Mouse (Mus musculus) left cerebral cortex, postnatal 14 days (tissue): ENCODE measurements around the gene Csrp2. TPM values are rescaled to one million over a fixed set of nuclear protein-coding genes. Genes with fewer than 3 reads are reported as not detected.
A peak's percentile ranks its signal among the peaks of the same experiment; 100 is the strongest.

ENCODE experiments used
- DNase-seq, 2 experiments: peaks; one replicate each; pipeline ENCODE4 v3.0.0; 2021 to 2022; ENCODE audit warnings: low spot score in 2 of 2, mixed read lengths in 1 of 2
- intact Hi-C: fragments of 180-260 bp; cut with DNase I; formaldehyde crosslinking; loops from one replicate; pipeline ENCODE4 v1.15.1; 2025
- total RNA-seq, 2 experiments: library from RNA; stranded (reverse); gene quantifications; 2 replicates each; pipeline ENCODE4 v1.2.3; 2021

Csrp2 gene
- total RNA-seq, 2 experiments from 2014 or later: 26.3 to 30.3 TPM

- no peak for DNase-seq
- intact Hi-C loops: no loop called here
Measured at GRCm38 (mm10) chr10:110958879-110959278, 39.3 kb downstream of the Csrp2 start.

- no peak for DNase-seq
- intact Hi-C loops: no loop called here
Measured at GRCm38 (mm10) chr10:110959781-110960180, 40.2 kb downstream of the Csrp2 start.

- intact Hi-C loops: no loop called here
- no peak for DNase-seq
Measured at GRCm38 (mm10) chr10:110960841-110961240, 41.3 kb downstream of the Csrp2 start.

GRCm38 (mm10) chr10:110962172-110962571 is 42.6 kb downstream of the Csrp2 start:
- intact Hi-C loops: no loop called here
- DNase-seq: no peak

GRCm38 (mm10) chr10:110971044-110971443 is 51.5 kb downstream of the Csrp2 start:
- no peak for DNase-seq
- intact Hi-C loops: no loop called here

GRCm38 (mm10) chr10:110971483-110971882 is 51.9 kb downstream of the Csrp2 start:
- no peak for DNase-seq
- intact Hi-C loops: no loop called here

- DNase-seq: no peak
- intact Hi-C loops: no loop called here
Measured at GRCm38 (mm10) chr10:110971998-110972397, 52.4 kb downstream of the Csrp2 start.

GRCm38 (mm10) chr10:110974463-110974862 is 54.9 kb downstream of the Csrp2 start:
- DNase-seq: peak; percentile 59 to 62
- intact Hi-C loops: loop anchor here (2.0 kb wide), 1 partner anchor 180 kb away; no protein-coding TSS in a partner anchor

- intact Hi-C loops: loop anchor here (2.0 kb wide), 1 partner anchor 180 kb away; no protein-coding TSS in a partner anchor
- DNase-seq: no peak
Measured at GRCm38 (mm10) chr10:110974885-110975284, 55.3 kb downstream of the Csrp2 start.

- DNase-seq: peak in 1 of 2 experiments; percentile 34
- intact Hi-C loops: no loop called here
Measured at GRCm38 (mm10) chr10:110976046-110976445, 56.5 kb downstream of the Csrp2 start.

GRCm38 (mm10) chr10:110977379-110977778 is 57.8 kb downstream of the Csrp2 start:
- no peak for DNase-seq
- intact Hi-C loops: no loop called here

GRCm38 (mm10) chr10:110979431-110979830 is 59.8 kb downstream of the Csrp2 start:
- intact Hi-C loops: no loop called here
- DNase-seq: no peak

GRCm38 (mm10) chr10:110980441-110980840 is 60.9 kb downstream of the Csrp2 start:
- no peak for DNase-seq
- intact Hi-C loops: no loop called here

GRCm38 (mm10) chr10:110982771-110983170 is 63.2 kb downstream of the Csrp2 start:
- no peak for DNase-seq
- intact Hi-C loops: no loop called here

GRCm38 (mm10) chr10:110986682-110987081 is 67.1 kb downstream of the Csrp2 start:
- no peak for DNase-seq
- intact Hi-C loops: loop anchor here (5.0 kb wide), 1 partner anchor 116 kb away; no protein-coding TSS in a partner anchor

Other genes with a start within 250 kb of the Csrp2 start
- 1 to 10 TPM in 1 of 2 experiments, under 1 TPM in 1; 0.35 to 1.1 TPM for gene E2f7, start 174.3 kb upstream of the Csrp2 start, total RNA-seq
- 10 to 100 TPM; 87.8 to 89.5 TPM for gene Zdhhc17, start 90.4 kb downstream of the Csrp2 start, total RNA-seq
- 10 to 100 TPM; 75.1 to 77.7 TPM for gene Osbpl8, start 245.0 kb downstream of the Csrp2 start, total RNA-seq